Mouse (Mus musculus) lung, adult 2 months (tissue): ENCODE measurements around the gene Krt75. TPM values are rescaled to one million over a fixed set of nuclear protein-coding genes. Genes with fewer than 3 reads are reported as not detected.
"Not testable (repeated sequence)": the region's sequence is repeated elsewhere in the genome, so short reads cannot be mapped to it uniquely, and the experiment has no call there.

ENCODE experiments used
- DNase-seq: peaks from one replicate; pipeline ENCODE4 v3.0.0; 2022
- H3K4me1 ChIP-seq: fragments of 200-500 bp; 2 replicates; pipeline ENCODE4 v1.6.1; 2011; ENCODE audit warnings: low read length; ENCODE audit not compliant: control insufficient read depth, insufficient read depth
- H3K4me3 ChIP-seq: fragments of 200-500 bp; replicated peaks from 2 replicates; pipeline ENCODE3; 2011; ENCODE audit warnings: low read depth, mild to moderate bottlenecking, control low read depth, low read length; ENCODE audit errors: extremely low read depth
- CTCF ChIP-seq: fragments of 200-500 bp; IDR thresholded peaks from 2 replicates; pipeline ENCODE4 v1.5.1; 2011; ENCODE audit warnings: mild to moderate bottlenecking, low read length, control low read depth; ENCODE audit not compliant: insufficient read depth
- POLR2A ChIP-seq: fragments of 200-500 bp; IDR thresholded peaks from 2 replicates; pipeline ENCODE4 v1.6.1; 2011; ENCODE audit warnings: low read depth, mild to moderate bottlenecking, control low read depth, low read length, borderline replicate concordance; ENCODE audit errors: extremely low read depth
- WGBS: fragments of 180-500 bp; shearing (Covaris S2); methylation state at CpG from one replicate; pipeline ENCODE4 v1.1.7; 2018; 5-methylcytosine and 5-hydroxymethylcytosine counted together
- polyA plus RNA-seq: library from polyadenylated mRNA; depleted of rRNA; stranded (reverse); fragments of >200 nt; gene quantifications from 2 replicates; pipeline ENCODE4 v1.2.3, GENCODE M21; 2012; rRNA removed

Krt75 gene
- polyA plus RNA-seq, 1 experiment, result 0.14 TPM

DNA sequence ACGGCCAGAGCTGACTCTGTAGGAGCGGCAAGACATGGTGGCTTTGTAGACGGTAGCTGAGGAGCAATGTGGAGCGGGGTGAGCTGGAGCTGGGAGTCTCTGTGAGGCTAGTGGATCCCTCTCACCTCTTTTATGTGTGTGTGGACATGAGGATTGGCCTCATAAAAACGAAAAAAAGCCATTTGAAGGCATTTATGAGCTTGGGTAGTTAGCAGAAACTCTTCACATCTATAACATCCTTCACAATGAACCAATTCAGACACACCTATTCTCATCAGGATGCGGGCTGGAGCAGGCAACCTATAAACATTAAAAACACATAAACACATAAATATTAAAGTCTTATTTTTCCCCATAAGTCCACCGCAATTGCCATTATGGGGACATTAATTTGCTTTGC is 41.0 kb downstream of the Krt75 start, which contains the start of gene Krt84:
TSS of gene Krt84 (minus strand) at position 101 of the 400 bp plus-strand sequence.
- DNase-seq, result no peak
- WGBS, result 84% methylated on average over 7 of the region's 7 CpGs
- no peak for TF ChIP-seq POLR2A
- no peak for TF ChIP-seq CTCF
- Histone ChIP-seq H3K4me1 (no peaks in the 10 kb centered on the region), H3K4me3 (no peak within 1 kb of the TSS)

DNA sequence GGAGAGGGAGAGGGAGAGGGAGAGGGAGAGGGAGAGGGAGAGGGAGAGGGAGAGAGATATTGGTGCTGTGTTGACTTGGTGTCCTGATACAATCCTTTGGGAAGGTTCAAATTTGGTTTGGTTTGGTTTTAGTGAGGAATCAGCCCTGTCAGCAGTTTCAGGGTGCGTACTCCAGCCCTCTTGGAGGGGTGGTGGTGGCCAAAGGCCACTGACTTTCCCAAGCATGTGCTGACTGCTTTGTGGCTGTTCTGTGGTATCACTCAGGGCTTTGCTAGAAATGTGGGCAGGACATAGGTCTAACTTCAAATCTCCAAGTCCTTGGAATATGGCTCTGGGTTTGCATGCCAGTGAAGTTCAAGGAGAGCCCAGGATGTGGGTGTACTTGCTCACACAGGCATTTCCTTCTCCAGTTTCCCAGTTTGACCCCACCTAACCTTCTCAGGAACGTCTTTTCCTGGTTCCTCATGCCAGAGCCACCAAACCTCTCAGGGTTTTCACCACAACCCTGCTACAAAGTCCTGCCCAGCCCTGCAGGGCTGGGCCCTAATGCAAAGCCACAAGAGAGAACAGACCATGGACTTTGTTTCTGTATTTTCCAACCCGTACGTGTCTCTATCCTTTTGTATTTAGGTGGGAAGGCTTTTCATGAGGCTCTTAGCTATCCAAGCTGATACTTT is 51.0 kb downstream of the Krt75 start:
- no peak for DNase-seq
- 54% methylated on average over 4 of the region's 4 CpGs for WGBS
- H3K4me1 ChIP-seq, result no peaks in the 10 kb centered on the region
- H3K4me3 ChIP-seq, result no peak overlapping the region
- TF ChIP-seq POLR2A, result no peak
- no peak for TF ChIP-seq CTCF

DNA sequence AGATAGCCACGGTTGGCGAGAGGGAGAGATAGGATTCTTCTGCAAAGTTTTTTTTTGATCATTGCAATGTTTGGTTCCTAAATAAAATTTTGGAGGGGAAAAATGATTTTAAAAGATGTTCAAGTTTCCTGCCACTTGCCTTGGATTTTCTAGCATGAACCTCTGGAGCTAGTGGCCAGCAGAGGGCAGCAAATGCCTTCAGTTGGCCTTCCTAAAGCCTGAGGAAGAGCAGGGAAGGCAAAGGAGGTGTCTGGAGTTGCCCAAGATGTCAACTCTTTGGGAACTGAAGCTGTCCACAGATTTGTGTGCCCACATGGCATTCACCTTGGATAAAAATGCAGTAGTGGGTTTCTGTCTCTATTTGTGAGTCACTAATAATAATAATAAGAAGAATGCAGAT is 53.9 kb downstream of the Krt75 start:
- no peaks in the 10 kb centered on the region for H3K4me1 ChIP-seq
- peak; percentile 60 for DNase-seq
- no peak overlapping the region for H3K4me3 ChIP-seq
- WGBS, result 14% methylated on average over 2 of the region's 2 CpGs
- peak; percentile 93 for TF ChIP-seq CTCF
- no peak for TF ChIP-seq POLR2A

DNA sequence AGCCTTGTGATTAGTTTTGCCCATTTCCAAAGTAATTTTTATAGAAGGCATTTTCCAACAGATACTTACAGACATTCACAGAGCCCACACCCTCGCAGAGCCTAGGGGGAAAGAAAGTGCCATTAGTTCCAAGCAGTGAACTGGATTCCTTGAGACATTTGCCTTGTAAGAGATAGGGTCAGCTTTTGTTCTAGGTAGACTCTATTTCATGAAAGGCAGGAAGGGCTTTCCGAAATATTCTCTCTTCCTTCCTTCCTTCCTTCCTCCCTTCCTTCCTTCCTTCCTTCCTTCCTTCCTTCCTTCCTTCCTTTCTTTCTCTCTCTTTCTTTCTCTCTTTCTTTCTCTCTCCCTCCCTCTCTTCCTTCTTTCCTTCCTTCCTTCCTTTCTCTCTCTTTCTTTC is 56.5 kb downstream of the Krt75 start, which contains the start of gene Gm49425:
TSS of gene Gm49425 (minus strand) at position 101 of the 400 bp plus-strand sequence.
- not testable (repeated sequence) for H3K4me3 ChIP-seq, DNase-seq, H3K4me1 ChIP-seq
- 69% methylated on average over 2 of the region's 2 CpGs for WGBS

Other genes starting within 250 kb of the Krt75 start
- gene Krt80, start 203.7 kb downstream of the Krt75 start, polyA plus RNA-seq, result 130 and 155 TPM in 2 replicates
- 136 and 143 TPM in 2 replicates for gene Krt7, start 162.9 kb downstream of the Krt75 start, polyA plus RNA-seq
- gene Krt87, start 135.1 kb downstream of the Krt75 start, polyA plus RNA-seq, result 0.24 and 0.44 TPM in 2 replicates
- gene Krt88, start 126.2 kb downstream of the Krt75 start, polyA plus RNA-seq, result not detected in 2 replicates
- gene Krt81, start 110.2 kb downstream of the Krt75 start, polyA plus RNA-seq, result not detected in 2 replicates
- gene Krt86, start 100.4 kb downstream of the Krt75 start, polyA plus RNA-seq, result 0.09 and 0.12 TPM in 2 replicates
- 0.06 and 0.25 TPM in 2 replicates for gene Krt83, start 82.4 kb downstream of the Krt75 start, polyA plus RNA-seq
- not detected in 2 replicates for gene Gm49425, start 56.6 kb downstream of the Krt75 start, polyA plus RNA-seq
- 0.13 TPM in 1 of 2 replicates, not detected in the other for gene Krt84, start 41.1 kb downstream of the Krt75 start, polyA plus RNA-seq
- not detected in 2 replicates for gene Krt82, start 23.2 kb downstream of the Krt75 start, polyA plus RNA-seq
- 0.22 TPM in 1 of 2 replicates, not detected in the other for gene Krt90, start 11.0 kb downstream of the Krt75 start, polyA plus RNA-seq
- not detected in 2 replicates for gene Gm5414, start 54.3 kb upstream of the Krt75 start, polyA plus RNA-seq
- not detected in 2 replicates for gene Gm5478, start 73.5 kb upstream of the Krt75 start, polyA plus RNA-seq
- 1.5 TPM in 1 of 2 replicates, not detected in the other for gene Krt6b, start 106.4 kb upstream of the Krt75 start, polyA plus RNA-seq
- 7.3 TPM in 1 of 2 replicates, not detected in the other for gene Krt6a, start 120.4 kb upstream of the Krt75 start, polyA plus RNA-seq
- gene Krt5, start 139.0 kb upstream of the Krt75 start, polyA plus RNA-seq, result 0.79 and 103 TPM in 2 replicates
- not detected in 2 replicates for gene Krt71, start 169.2 kb upstream of the Krt75 start, polyA plus RNA-seq
- not detected in 2 replicates for gene Krt72, start 212.6 kb upstream of the Krt75 start, polyA plus RNA-seq
- gene Krt73, start 228.4 kb upstream of the Krt75 start, polyA plus RNA-seq, result not detected in 2 replicates
- gene Krt2, start 244.3 kb upstream of the Krt75 start, polyA plus RNA-seq, result not detected in 2 replicates